Mouse (Mus musculus): ENCODE measurements around the gene Prx.

Gene Prx

GRCm38 (mm10) chr7:27499036-27499435 lies at the start of gene Prx:
Gene Prx (plus strand): TSS chr7:27499324.
- DNase-seq (ENCODE audit: low spot score in 2 of 2): no peak

DNA sequence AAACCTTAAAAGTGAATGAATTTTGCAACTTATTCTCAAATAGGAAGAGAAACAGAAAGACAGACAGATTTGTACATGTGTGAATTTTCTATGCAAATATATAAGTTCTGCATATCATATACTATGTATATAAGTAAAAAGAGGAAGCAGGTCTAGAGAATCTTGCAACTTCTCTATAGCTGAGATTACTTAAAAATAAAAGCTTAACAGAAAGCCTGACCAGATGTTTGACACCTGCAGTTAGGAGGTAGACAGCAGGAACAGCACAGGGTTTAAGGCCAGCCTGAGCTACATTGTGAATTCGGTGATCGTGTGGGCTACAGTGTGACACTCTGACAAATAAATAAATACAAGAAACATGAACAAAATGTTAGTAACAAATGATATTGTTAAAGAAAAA lies 47.8 kb upstream of the Prx start:
- DNase-seq (ENCODE audit: low spot score in 2 of 2): no peak

DNA sequence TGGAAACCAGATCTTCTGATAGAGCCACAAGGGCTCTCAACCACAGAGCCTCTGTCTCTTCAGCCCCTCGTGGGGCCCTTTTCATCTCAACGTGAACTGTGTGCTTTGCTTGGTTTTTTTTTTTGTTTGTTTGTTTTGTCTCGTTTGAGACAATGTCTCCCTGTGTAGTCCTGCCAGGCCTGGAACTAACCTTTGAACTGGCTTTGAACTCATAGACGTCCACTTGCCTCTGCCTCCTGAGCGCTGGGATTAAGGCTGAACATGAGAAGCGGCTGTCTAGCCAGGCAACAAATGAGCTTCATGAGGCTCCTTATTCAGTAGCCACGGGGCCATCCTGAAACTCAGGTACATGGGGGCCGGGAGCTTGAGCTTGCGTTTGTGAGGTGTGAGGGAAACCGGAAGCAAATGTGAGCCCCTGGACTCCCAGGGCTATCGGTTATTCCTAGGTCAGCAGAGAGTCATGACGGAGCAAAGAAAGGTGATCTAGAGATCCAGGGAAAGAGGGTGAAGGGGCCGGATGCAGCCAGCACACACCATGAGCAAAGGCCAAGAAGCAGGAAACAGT lies 46.8 kb upstream of the Prx start:
- DNase-seq (ENCODE audit: low spot score in 2 of 2): no peak

DNA sequence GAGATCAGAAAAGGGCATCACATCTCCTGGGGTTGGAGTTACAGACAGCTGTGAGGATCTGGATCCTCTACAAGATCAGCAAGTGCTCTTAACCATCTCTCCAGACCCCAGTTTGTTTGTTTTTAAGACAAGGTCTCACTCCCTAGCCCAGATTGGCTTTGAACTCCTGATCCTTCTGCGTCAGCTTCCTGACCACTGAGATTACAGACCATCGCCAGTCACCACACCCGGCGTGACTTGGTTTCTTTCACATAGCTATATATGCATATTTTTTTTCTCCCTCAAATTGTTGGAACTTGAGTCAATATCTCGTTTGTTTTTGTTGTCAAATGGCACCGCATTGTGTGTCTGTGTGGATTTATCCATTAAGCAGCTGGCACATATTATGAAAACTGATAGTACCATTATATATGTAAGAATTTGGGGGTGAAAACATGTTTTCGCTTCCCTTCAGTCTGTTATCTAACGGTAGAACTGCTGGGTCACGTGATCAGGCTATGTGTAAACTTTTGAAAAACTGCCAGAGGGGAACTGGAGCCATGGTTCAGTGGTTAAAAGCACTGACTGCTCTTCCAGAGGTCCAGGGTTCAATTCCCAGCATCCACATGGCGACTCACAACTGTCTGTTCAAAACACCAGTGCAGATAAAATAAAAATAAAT lies 44.5 kb upstream of the Prx start:
- no peak for DNase-seq (ENCODE audit: low spot score in 2 of 2)

DNA sequence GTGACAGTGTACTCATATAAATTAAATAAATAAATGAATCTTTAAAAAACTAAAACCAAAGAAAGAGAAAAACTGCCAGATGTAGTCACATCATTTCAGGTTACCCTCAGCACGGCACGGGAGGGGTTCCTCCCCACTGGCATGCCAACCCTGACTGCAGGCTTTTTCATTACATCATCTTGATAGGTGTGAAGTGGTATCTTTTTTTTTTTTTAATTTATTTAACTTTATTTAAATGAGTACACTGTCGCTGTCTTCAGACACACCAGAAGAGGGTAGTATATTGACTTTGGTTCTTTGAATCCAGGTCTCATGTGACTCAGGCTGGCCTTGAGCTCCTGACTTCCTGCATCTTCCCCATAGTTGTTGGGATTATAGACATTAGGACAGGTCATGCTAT lies 43.9 kb upstream of the Prx start:
- DNase-seq (ENCODE audit: low spot score in 2 of 2): no peak

- DNase-seq (ENCODE audit: low spot score in 2 of 2): no peak
Observed at GRCm38 (mm10) chr7:27458614-27459013, 40.5 kb upstream of the Prx start.

DNA sequence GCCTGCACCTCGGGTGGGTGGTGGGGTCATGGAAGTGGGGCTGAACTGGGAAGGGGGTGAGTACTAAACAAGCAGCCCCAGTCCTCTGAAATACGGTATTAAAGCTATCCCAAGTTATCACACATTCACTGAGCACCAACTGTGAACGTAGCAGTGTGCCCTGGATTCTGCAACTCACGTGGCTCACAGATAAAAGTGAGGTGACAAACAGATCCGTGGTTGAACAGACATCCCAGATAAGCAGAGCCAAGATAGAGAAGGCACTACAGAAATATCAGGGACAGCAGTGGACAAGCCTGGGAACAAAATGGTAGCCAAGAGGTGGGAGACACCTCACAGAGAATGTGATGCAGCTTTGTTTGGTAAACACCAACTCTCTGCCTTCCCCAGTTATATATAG lies 39.5 kb upstream of the Prx start:
- DNase-seq (ENCODE audit: low spot score in 2 of 2): no peak

GRCm38 (mm10) chr7:27460477-27460876 lies 38.6 kb upstream of the Prx start:
- DNase-seq (ENCODE audit: low spot score in 2 of 2): no peak

DNA sequence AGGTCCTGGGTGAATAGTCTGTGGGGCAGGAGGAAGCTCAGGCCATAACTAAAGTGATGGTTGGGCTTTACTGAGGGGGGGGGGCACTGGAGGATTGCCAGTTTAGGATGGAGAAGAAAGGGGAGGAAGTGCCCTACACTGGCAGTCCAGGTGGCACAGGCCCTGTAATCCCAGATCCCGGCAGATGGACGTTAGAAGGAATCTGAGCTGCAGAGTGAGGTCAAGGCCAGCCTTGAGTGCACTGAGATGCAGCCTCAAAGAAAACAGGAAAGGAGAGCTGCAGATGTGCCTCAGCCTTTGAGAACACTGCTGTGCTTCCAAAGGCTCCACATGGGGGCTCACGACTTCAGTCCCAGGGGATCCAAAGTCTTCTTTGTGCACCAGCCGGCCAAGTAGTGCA lies 31.5 kb upstream of the Prx start:
- DNase-seq (ENCODE audit: low spot score in 2 of 2): no peak

GRCm38 (mm10) chr7:27471390-27472120 lies 27.6 kb upstream of the Prx start:
- DNase-seq (ENCODE audit: low spot score in 2 of 2): no peak

- DNase-seq (ENCODE audit: low spot score in 2 of 2): no peak
Observed at GRCm38 (mm10) chr7:27472596-27472995, 26.5 kb upstream of the Prx start.

GRCm38 (mm10) chr7:27473156-27473834 lies 25.8 kb upstream of the Prx start, which contains the start of gene Sertad3:
Gene Sertad3 (plus strand): TSS chr7:27473768.
- DNase-seq (ENCODE audit: low spot score in 2 of 2): peak; percentile 97 to 98

DNA sequence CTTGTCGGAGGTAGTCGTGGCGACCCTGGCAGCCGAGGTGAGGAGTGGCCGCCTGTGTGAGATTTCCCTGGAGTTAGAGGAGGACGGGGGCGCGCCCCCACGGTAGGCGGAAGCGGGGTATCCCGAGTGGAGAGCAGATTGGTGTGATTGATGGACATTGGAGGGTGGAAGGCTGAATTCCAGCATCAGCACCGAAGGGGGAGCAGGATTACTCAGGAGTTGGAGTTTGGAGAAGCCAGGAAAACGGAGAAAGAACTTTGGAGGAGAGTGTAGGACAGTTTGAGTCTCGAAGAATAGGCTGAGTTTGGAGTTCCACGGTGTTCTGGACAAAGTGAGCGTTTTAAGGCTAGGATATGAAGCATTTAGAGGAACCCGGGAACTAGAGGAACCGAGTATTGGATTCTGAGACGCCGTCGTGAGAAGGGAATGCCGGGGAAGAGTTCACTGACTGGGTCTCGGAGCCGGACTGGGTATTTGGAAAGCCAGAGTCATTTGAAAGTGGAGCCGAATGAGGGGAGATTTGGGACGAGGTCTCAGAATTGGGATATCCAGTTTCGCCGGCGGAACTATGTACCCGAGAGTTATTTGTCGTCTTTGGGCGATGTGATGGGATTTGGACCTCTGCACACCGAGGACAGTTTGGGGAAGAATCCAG lies 25.2 kb upstream of the Prx start:
- DNase-seq (ENCODE audit: low spot score in 2 of 2): no peak

DNA sequence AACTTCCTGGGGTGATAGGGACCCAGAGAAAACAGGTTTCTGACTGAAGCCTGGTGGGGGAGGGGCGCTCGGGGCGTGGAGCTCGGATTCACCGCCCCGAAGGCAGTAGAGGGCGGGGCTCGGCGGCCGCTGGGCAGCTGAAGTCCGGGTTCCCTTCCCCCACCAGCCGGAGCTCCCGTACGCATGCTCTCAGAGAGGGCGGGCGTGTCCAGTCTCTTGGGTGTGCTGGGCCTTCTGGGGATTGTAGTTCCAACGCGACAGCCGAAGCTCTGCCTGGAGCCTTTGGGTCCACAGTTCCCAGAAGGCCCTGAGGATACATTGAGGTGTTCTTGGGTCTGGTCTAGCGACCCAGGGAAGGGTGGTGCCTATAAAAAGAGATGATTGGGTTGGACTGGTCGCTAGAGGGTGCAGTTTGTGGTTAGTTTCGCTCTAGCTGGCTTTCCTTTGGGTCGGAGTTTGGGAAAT lies 24.6 kb upstream of the Prx start:
- peak; percentile 96 for DNase-seq (ENCODE audit: low spot score in 2 of 2)

DNA sequence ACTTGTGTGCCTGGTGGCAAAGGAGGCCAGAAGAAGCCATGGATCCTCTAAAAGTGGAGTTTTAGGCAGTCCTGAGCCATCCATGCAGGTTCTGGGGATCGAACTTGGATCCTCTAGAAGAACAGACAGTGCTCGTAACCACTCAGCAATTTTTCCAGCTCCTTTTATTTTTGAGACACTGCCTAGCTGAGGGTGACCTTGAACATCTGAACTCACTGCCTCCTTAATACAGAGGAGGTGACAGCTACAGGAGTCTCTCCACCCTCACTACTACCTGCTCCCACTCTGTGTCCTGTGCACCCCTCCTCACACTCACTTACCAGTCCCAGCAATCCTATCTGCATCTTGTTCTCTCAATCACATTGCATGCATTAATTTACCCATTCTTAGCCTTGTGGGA lies 23.5 kb upstream of the Prx start:
- DNase-seq (ENCODE audit: low spot score in 2 of 2): no peak

DNA sequence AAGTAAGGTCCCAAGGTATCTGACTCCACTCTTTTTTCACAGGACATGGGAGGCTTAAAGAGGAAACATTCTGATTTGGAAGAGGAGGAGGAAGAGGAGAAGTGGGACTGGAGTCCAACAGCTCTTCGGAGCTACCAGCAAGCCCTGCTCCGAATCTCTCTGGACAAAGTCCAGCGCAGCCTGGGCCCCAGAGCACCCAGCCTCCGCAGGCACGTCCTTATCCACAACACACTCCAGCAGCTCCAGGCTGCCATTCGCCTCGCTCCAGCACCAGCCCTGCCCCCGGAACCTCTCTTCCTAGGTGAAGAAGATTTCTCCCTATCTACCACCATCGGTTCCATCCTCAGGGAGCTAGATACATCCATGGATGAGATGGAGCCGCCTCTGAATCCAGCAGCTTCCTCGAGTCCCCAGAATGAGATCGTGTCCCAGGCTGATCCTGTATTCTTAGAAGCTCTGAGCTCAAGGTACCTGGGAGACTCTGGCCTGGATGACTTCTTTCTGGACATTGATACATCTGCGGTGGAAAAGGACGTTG lies 23.0 kb upstream of the Prx start:
- no peak for DNase-seq (ENCODE audit: low spot score in 2 of 2)

- no peak for DNase-seq (ENCODE audit: low spot score in 2 of 2)
Observed at GRCm38 (mm10) chr7:27478561-27478960, 20.6 kb upstream of the Prx start.

DNA sequence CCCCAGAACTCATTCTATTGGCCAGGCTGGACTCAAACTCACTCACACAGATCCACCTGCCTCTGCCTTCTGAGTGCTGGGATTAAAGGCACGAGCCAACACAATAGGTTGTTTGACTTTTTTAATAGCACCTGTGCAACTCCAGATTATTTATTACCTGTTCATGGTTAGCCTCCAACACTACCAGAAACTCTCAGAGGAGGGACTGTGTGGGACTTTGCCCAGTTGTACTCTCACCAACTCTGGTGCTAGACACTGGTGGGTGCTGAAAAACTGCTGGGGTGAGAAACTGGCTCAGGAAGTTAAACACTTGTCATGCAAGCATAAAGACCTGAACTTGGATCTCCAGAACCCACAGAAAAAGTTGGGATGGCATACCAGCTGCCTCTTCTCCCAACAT lies 19.4 kb upstream of the Prx start:
- DNase-seq (ENCODE audit: low spot score in 2 of 2): no peak

DNA sequence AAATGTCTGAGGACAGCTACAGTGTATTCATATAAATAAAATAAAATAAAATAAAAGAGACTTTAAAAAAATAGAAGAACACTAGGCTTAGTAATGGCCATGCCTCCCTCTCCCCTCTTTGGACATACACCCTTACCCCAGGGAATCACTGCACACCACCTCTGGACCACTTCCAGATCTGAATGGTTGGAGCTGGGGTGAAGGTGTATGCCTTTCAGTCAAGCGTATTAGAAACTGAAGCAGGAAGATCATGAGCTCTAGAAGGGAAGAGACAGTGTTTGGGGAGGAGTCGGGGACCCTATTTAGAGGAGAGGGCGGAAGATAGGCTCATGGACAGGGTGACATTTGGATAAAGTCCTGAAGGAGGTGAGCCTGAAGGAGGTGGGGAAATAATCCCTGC lies 18.6 kb upstream of the Prx start:
- no peak for DNase-seq (ENCODE audit: low spot score in 2 of 2)

- no peak for DNase-seq (ENCODE audit: low spot score in 2 of 2)
Observed at GRCm38 (mm10) chr7:27480927-27481626, 18.0 kb upstream of the Prx start.

GRCm38 (mm10) chr7:27481627-27481969 lies 17.5 kb upstream of the Prx start:
- peak; percentile 67 to 69 for DNase-seq (ENCODE audit: low spot score in 2 of 2)
